Mouse (Mus musculus) brain, embryonic 14.5 days (tissue): ENCODE results near the gene Epha7.

Experiments
- CTCF ChIP-seq: fragments of 200-500 bp; IDR thresholded peaks from 2 replicates; pipeline ENCODE4 v1.5.1; 2012; ENCODE audit warnings: inconsistent platforms, mild to moderate bottlenecking, moderate library complexity, borderline replicate concordance; ENCODE audit not compliant: insufficient read depth, insufficient read length; ENCODE audit errors: extremely low read depth
- POLR2A ChIP-seq: fragments of 200-500 bp; IDR thresholded peaks from 2 replicates; pipeline ENCODE4 v1.6.1; 2012; ENCODE audit warnings: mild to moderate bottlenecking, inconsistent platforms, borderline replicate concordance; ENCODE audit not compliant: poor library complexity, insufficient read depth, insufficient read length, severe bottlenecking; ENCODE audit errors: extremely low read depth

GRCm38 (mm10) chr4:28906985-28907384 lies 94.1 kb downstream of the Epha7 start:
- TF ChIP-seq POLR2A (no peak), CTCF (no peak)
